Mouse (Mus musculus) liver, embryonic 11.5 days (tissue): ENCODE results near the gene Cox10. TPM values are rescaled to one million over a fixed set of nuclear protein-coding genes. Genes with fewer than 3 reads are reported as not detected.
A peak's percentile ranks its signal among the peaks of the same experiment; 100 is the strongest.

Experiments
- ATAC-seq: fragments of 200-750 bp; cut with Nextera tagmentation; replicated peaks from 2 replicates; pipeline ENCODE4 v1.8.0; 2017; ENCODE audit warnings: moderate number of reproducible peaks, mild to moderate bottlenecking, moderate TSS enrichment, moderate library complexity; ENCODE audit not compliant: low FRiP score
- DNase-seq: peaks from one replicate; pipeline ENCODE4 v3.0.0-alpha.2; 2017; ENCODE audit warnings: low spot score
- H3K27ac ChIP-seq: fragments of 300-500 bp; sonication (generic); 2 replicates; pipeline ENCODE4 v1.5.1; 2014; ENCODE audit warnings: mild to moderate bottlenecking, low read depth, low read length, control low read depth
- H3K27me3 ChIP-seq: fragments of 300-500 bp; sonication (generic); replicated peaks from 2 replicates; pipeline ENCODE4 v1.6.1; 2014; ENCODE audit warnings: low read length, mixed read lengths; ENCODE audit not compliant: control insufficient read depth, insufficient read depth
- H3K36me3 ChIP-seq: fragments of 300-500 bp; sonication (generic); 2 replicates; pipeline ENCODE4 v1.6.1; 2014; ENCODE audit warnings: mild to moderate bottlenecking, low read length, moderate library complexity, mixed read lengths; ENCODE audit not compliant: control insufficient read depth, insufficient read depth
- H3K4me1 ChIP-seq: fragments of 300-500 bp; sonication (generic); replicated peaks from 2 replicates; pipeline ENCODE4 v1.6.1; 2014; ENCODE audit warnings: low read length, mixed read lengths; ENCODE audit not compliant: control insufficient read depth, insufficient read depth
- H3K4me2 ChIP-seq: fragments of 300-500 bp; sonication (generic); 2 replicates; pipeline ENCODE4 v1.6.1; 2014; ENCODE audit warnings: mild to moderate bottlenecking, control low read depth, moderate library complexity
- H3K4me3 ChIP-seq: fragments of 300-500 bp; sonication (generic); 2 replicates; pipeline ENCODE4 v1.5.1; 2014; ENCODE audit warnings: low read depth, low read length, control low read depth
- H3K9ac ChIP-seq: fragments of 300-500 bp; sonication (generic); 2 replicates; pipeline ENCODE4 v1.6.1; 2014; ENCODE audit warnings: low read depth, low read length, control low read depth
- H3K9me3 ChIP-seq: fragments of 300-500 bp; sonication (generic); 2 replicates; pipeline ENCODE4 v1.6.1; 2016; ENCODE audit warnings: low read length, inconsistent platforms, mixed read lengths; ENCODE audit not compliant: control insufficient read depth
- WGBS: fragments of 180-500 bp; shearing (Covaris S2); extraction: QIAGEN DNeasy Blood & Tissue Kit; methylation state at CpG from one replicate; pipeline ENCODE4 v1.1.7; 2014; 5-methylcytosine and 5-hydroxymethylcytosine counted together
- polyA plus RNA-seq: library from polyadenylated mRNA; unstranded; fragments of >200 nt; fragmentation: Nextera tagmentation; extraction: Ambion mirVana; gene quantifications from 2 replicates; pipeline ENCODE4 v1.2.1, GENCODE M21; 2014

Gene Cox10
- polyA plus RNA-seq, 1 experiment from 2014 or later = 29.8 TPM

GRCm38 (mm10) chr11:64062226-64062625 lies 17.0 kb downstream of the Cox10 start:
- no peaks in the 10 kb centered on the region for H3K27me3 ChIP-seq

GRCm38 (mm10) chr11:64059305-64059704 lies 20.0 kb downstream of the Cox10 start:
- H3K9ac ChIP-seq = no peak overlapping the region
- WGBS = 52% methylated on average over 2 of the region's 2 CpGs
- ATAC-seq = no peak; the same call in 1 of the 2 replicates
- H3K27me3 ChIP-seq = no peaks in the 10 kb centered on the region
- H3K4me1 ChIP-seq = peaks cover 4% of the 10 kb centered on the region
- H3K36me3 ChIP-seq = peaks cover 8% of the 10 kb centered on the region
- no peak overlapping the region for H3K4me3 ChIP-seq
- no peaks in the 10 kb centered on the region for H3K9me3 ChIP-seq
- no peak for DNase-seq
- no peak overlapping the region for H3K27ac ChIP-seq
- no peak overlapping the region for H3K4me2 ChIP-seq

More at GRCm38 (mm10) chr11:64062226-64062625, 17.0 kb downstream of the Cox10 start:
- H3K4me2 ChIP-seq = no peak overlapping the region
- 91% methylated on average over 4 of the region's 4 CpGs for WGBS
- no peak overlapping the region for H3K4me3 ChIP-seq
- DNase-seq (no peak), ATAC-seq (no peak)
- H3K4me1 ChIP-seq = peaks cover 4% of the 10 kb centered on the region
- H3K9ac ChIP-seq = no peak overlapping the region
- no peaks in the 10 kb centered on the region for H3K9me3 ChIP-seq
- no peak overlapping the region for H3K27ac ChIP-seq
- H3K36me3 ChIP-seq = peaks cover 9% of the 10 kb centered on the region

- no peak for DNase-seq
Observed at GRCm38 (mm10) chr11:64058474-64058873, 20.8 kb downstream of the Cox10 start.

GRCm38 (mm10) chr11:64053371-64053770 lies 25.9 kb downstream of the Cox10 start:
- H3K27me3 ChIP-seq = no peaks in the 10 kb centered on the region
- WGBS = 83% methylated on average over 5 of the region's 5 CpGs

More at GRCm38 (mm10) chr11:64058474-64058873, 20.8 kb downstream of the Cox10 start:
- Histone ChIP-seq H3K9ac (no peak overlapping the region), H3K4me1 (peaks cover 4% of the 10 kb centered on the region), H3K4me2 (no peak overlapping the region), H3K36me3 (peaks cover 8% of the 10 kb centered on the region), H3K9me3 (no peaks in the 10 kb centered on the region), H3K27ac (no peak overlapping the region), H3K4me3 (no peak overlapping the region), H3K27me3 (no peaks in the 10 kb centered on the region)
- WGBS = 90% methylated on average over 3 of the region's 3 CpGs
- no peak for ATAC-seq

GRCm38 (mm10) chr11:64051195-64051968 lies 27.9 kb downstream of the Cox10 start:
- 63% methylated on average over 9 of the region's 9 CpGs for WGBS
- H3K4me3 ChIP-seq = no peak overlapping the region
- H3K4me1 ChIP-seq = no peaks in the 10 kb centered on the region
- H3K9me3 ChIP-seq = no peaks in the 10 kb centered on the region
- H3K4me2 ChIP-seq = no peak overlapping the region
- no peaks in the 10 kb centered on the region for H3K27me3 ChIP-seq
- H3K36me3 ChIP-seq = 0 out of 2 replicates have a peak, but pooled peaks cover 3% of the 10 kb centered on the region
- no peak for ATAC-seq
- no peak overlapping the region for H3K9ac ChIP-seq
- DNase-seq = no peak
- no peak overlapping the region for H3K27ac ChIP-seq

More at GRCm38 (mm10) chr11:64053371-64053770, 25.9 kb downstream of the Cox10 start:
- DNase-seq (no peak), ATAC-seq (no peak)
- H3K4me1 ChIP-seq = no peaks in the 10 kb centered on the region
- H3K4me2 ChIP-seq = no peak overlapping the region
- H3K9me3 ChIP-seq = no peaks in the 10 kb centered on the region
- H3K36me3 ChIP-seq = 0 out of 2 replicates have a peak, but pooled peaks cover 3% of the 10 kb centered on the region
- no peak overlapping the region for H3K27ac ChIP-seq
- H3K4me3 ChIP-seq = no peak overlapping the region
- no peak overlapping the region for H3K9ac ChIP-seq

- H3K9ac ChIP-seq = no peak overlapping the region
- no peaks in the 10 kb centered on the region for H3K4me1 ChIP-seq
- 64% methylated on average over 13 of the region's 13 CpGs for WGBS
- no peak overlapping the region for H3K4me3 ChIP-seq
- DNase-seq (peak; percentile 27), ATAC-seq (no peak)
- peaks cover 3% of the 10 kb centered on the region; the same call in 1 of the 2 replicates for H3K36me3 ChIP-seq
- H3K4me2 ChIP-seq = no peak overlapping the region
- no peaks in the 10 kb centered on the region for H3K9me3 ChIP-seq
- H3K27ac ChIP-seq = no peak overlapping the region
- H3K27me3 ChIP-seq = no peaks in the 10 kb centered on the region
Observed at GRCm38 (mm10) chr11:64047432-64047831, 31.8 kb downstream of the Cox10 start.

GRCm38 (mm10) chr11:64045041-64045440 lies 34.2 kb downstream of the Cox10 start:
- H3K4me3 ChIP-seq = no peak overlapping the region
- no peaks in the 10 kb centered on the region for H3K9me3 ChIP-seq
- H3K27me3 ChIP-seq = no peaks in the 10 kb centered on the region
- WGBS = 81% methylated on average over 4 of the region's 4 CpGs
- DNase-seq = peak; percentile 19
- no peak for ATAC-seq
- no peaks in the 10 kb centered on the region for H3K4me1 ChIP-seq
- no peak overlapping the region for H3K4me2 ChIP-seq
- no peak overlapping the region for H3K9ac ChIP-seq
- no peak overlapping the region for H3K27ac ChIP-seq
- peaks cover 3% of the 10 kb centered on the region; the same call in 1 of the 2 replicates for H3K36me3 ChIP-seq

GRCm38 (mm10) chr11:64044024-64044423 lies 35.2 kb downstream of the Cox10 start:
- 91% methylated on average over 3 of the region's 3 CpGs for WGBS
- ATAC-seq (no peak), DNase-seq (no peak)
- no peaks in the 10 kb centered on the region for H3K9me3 ChIP-seq
- no peaks in the 10 kb centered on the region for H3K27me3 ChIP-seq
- H3K9ac ChIP-seq = no peak overlapping the region
- no peaks in the 10 kb centered on the region for H3K4me1 ChIP-seq
- H3K36me3 ChIP-seq = peaks cover 3% of the 10 kb centered on the region; the same call in 1 of the 2 replicates
- H3K4me3 ChIP-seq = no peak overlapping the region
- no peak overlapping the region for H3K4me2 ChIP-seq
- no peak overlapping the region for H3K27ac ChIP-seq

GRCm38 (mm10) chr11:64041281-64041680 lies 38.0 kb downstream of the Cox10 start:
- Histone ChIP-seq H3K4me3 (no peak overlapping the region), H3K36me3 (peaks cover 3% of the 10 kb centered on the region; the same call in 1 of the 2 replicates), H3K4me2 (no peak overlapping the region), H3K9ac (no peak overlapping the region), H3K9me3 (no peaks in the 10 kb centered on the region), H3K4me1 (peaks cover 18% of the 10 kb centered on the region), H3K27me3 (no peaks in the 10 kb centered on the region), H3K27ac (no peak overlapping the region)
- 84% methylated on average over 7 of the region's 7 CpGs for WGBS
- ATAC-seq (no peak), DNase-seq (no peak)
